Mouse (Mus musculus) intestine, embryonic 15.5 days (tissue): Measurements from ENCODE around the gene Synj2. TPM values are rescaled to one million over a fixed set of nuclear protein-coding genes. Genes with fewer than 3 reads are reported as not detected.
A peak's percentile ranks its signal among the peaks of the same experiment; 100 is the strongest.

Experiments
- ATAC-seq: fragments of 200-750 bp; cut with Nextera tagmentation; 2 replicates; pipeline ENCODE4 v1.8.0; 2017; ENCODE audit warnings: moderate TSS enrichment, moderate library complexity
- H3K27ac ChIP-seq: fragments of 300-500 bp; sonication (generic); 2 replicates; pipeline ENCODE4 v1.5.1; 2015; ENCODE audit warnings: mild to moderate bottlenecking, inconsistent platforms
- H3K27me3 ChIP-seq: fragments of 300-500 bp; sonication (generic); replicated peaks from 2 replicates; pipeline ENCODE4 v1.6.1; 2015; ENCODE audit warnings: inconsistent platforms
- H3K36me3 ChIP-seq: fragments of 300-500 bp; sonication (generic); 2 replicates; pipeline ENCODE4 v1.6.1; 2015; ENCODE audit warnings: inconsistent platforms
- H3K4me1 ChIP-seq: fragments of 300-500 bp; sonication (generic); replicated peaks from 2 replicates; pipeline ENCODE4 v1.6.1; 2015; ENCODE audit warnings: inconsistent platforms
- H3K4me2 ChIP-seq: fragments of 300-500 bp; sonication (generic); replicated peaks from 2 replicates; pipeline ENCODE4 v1.6.1; 2015; ENCODE audit warnings: mild to moderate bottlenecking, inconsistent platforms
- H3K4me3 ChIP-seq: fragments of 300-500 bp; sonication (generic); replicated peaks from 2 replicates; pipeline ENCODE4 v1.5.1; 2015; ENCODE audit warnings: inconsistent platforms
- H3K9ac ChIP-seq: fragments of 300-500 bp; sonication (generic); 2 replicates; pipeline ENCODE4 v1.6.1; 2015; ENCODE audit warnings: inconsistent platforms
- H3K9me3 ChIP-seq: fragments of 300-500 bp; sonication (generic); 2 replicates; pipeline ENCODE4 v1.6.1; 2016; ENCODE audit warnings: inconsistent platforms
- WGBS: fragments of 180-500 bp; shearing (Covaris S2); methylation state at CpG from one replicate; pipeline ENCODE4 v1.1.7; 2015; 5-methylcytosine and 5-hydroxymethylcytosine counted together
- polyA plus RNA-seq: library from polyadenylated mRNA; unstranded; fragments of >200 nt; fragmentation: Nextera tagmentation; extraction: Ambion mirVana; gene quantifications from 2 replicates; pipeline ENCODE4 v1.2.1, GENCODE M21; 2015

Synj2 gene
- polyA plus RNA-seq, 1 experiment from 2014 or later, result 4.8 TPM

DNA sequence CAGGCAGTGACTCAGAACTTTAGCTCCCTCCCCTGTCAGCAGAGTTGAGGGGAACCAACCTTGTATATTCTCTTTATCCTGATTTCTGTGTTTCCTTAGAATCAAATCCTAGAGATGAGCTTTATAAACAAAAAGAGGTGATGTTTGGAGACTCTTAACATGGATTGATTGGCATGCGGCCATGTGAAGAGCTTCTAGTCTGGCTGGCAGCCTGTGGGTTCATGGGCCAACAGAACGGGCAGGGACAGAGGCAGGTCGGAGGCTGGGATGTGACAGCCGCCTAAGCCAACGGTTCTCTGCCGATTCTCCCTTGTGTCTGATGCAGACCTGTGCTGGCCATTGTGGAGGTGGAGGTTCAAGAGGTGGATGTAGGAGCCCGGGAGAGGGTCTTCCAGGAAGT lies 84.8 kb downstream of the Synj2 start:
- Histone ChIP-seq H3K4me3 (no peak overlapping the region), H3K27ac (no peak overlapping the region), H3K9me3 (no peaks in the 10 kb centered on the region), H3K36me3 (peaks cover 24% of the 10 kb centered on the region), H3K9ac (no peak overlapping the region), H3K4me2 (no peak overlapping the region), H3K4me1 (no peaks in the 10 kb centered on the region), H3K27me3 (no peaks in the 10 kb centered on the region)
- WGBS, result 91% methylated on average over 7 of the region's 7 CpGs
- no peak for ATAC-seq

GRCm38 (mm10) chr17:6035661-6036060 lies 94.6 kb downstream of the Synj2 start:
- 68% methylated on average over 8 of the region's 8 CpGs for WGBS
- no peak overlapping the region for H3K27ac ChIP-seq
- no peak for ATAC-seq
- H3K9ac ChIP-seq, result no peak overlapping the region
- H3K4me2 ChIP-seq, result no peak overlapping the region
- H3K9me3 ChIP-seq, result no peaks in the 10 kb centered on the region
- no peaks in the 10 kb centered on the region for H3K27me3 ChIP-seq
- H3K4me3 ChIP-seq, result no peak overlapping the region
- no peaks in the 10 kb centered on the region for H3K4me1 ChIP-seq
- H3K36me3 ChIP-seq, result peaks cover 16% of the 10 kb centered on the region; the same call in 1 of the 2 replicates

DNA sequence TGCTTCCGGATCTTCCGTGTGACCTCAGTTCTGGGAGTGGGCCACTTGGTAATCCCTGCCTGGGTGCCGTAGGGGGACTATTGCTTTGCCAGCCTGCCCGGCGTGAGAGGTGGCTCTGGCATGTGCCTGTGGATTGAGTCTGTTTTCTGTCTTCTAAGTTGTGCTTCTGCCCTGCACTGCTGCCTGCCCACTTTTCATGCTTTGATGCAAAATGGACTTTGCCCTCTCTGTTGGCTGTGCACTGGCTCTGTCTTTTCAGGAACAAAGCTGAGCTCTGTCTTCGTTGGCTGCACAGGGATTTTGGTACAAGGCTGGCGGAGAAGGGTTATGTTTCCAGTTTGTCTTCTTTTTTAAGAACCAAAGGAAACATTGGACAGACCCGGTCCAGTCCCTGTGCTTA lies 95.4 kb downstream of the Synj2 start:
- H3K27me3 ChIP-seq, result no peaks in the 10 kb centered on the region
- no peak overlapping the region for H3K9ac ChIP-seq
- H3K36me3 ChIP-seq, result peaks cover 16% of the 10 kb centered on the region; the same call in 1 of the 2 replicates
- no peak overlapping the region for H3K4me3 ChIP-seq
- 68% methylated on average over 8 of the region's 8 CpGs for WGBS
- H3K9me3 ChIP-seq, result no peaks in the 10 kb centered on the region
- ATAC-seq, result peak; percentile 87
- no peak overlapping the region for H3K4me2 ChIP-seq
- no peak overlapping the region for H3K27ac ChIP-seq
- H3K4me1 ChIP-seq, result no peaks in the 10 kb centered on the region

DNA sequence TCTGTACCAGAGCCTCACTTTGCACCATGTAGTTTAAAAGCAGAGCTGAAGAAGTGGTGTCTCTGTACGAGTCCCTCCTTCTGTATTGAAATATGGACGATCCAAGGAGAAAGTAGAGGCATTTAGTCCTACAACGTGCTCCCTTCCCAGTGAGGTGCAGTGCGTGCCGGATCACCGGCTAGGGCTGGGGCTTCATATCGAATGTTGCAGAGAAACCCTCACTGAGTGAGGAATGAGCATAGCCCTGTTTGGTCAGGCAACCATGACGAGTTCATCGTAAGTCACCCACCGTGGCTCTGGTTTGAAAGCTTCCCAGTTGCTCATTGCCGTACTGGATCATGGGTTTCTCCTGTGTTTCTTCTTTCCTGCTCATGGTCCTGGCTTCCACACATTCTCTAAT lies 95.8 kb downstream of the Synj2 start:
- Histone ChIP-seq H3K4me2 (no peak overlapping the region), H3K36me3 (peaks cover 16% of the 10 kb centered on the region; the same call in 1 of the 2 replicates), H3K27me3 (no peaks in the 10 kb centered on the region), H3K4me3 (no peak overlapping the region), H3K27ac (no peak overlapping the region), H3K9ac (no peak overlapping the region), H3K4me1 (no peaks in the 10 kb centered on the region), H3K9me3 (no peaks in the 10 kb centered on the region)
- WGBS, result 87% methylated on average over 11 of the region's 11 CpGs
- ATAC-seq, result no peak; the same call in none of the 2 replicates

DNA sequence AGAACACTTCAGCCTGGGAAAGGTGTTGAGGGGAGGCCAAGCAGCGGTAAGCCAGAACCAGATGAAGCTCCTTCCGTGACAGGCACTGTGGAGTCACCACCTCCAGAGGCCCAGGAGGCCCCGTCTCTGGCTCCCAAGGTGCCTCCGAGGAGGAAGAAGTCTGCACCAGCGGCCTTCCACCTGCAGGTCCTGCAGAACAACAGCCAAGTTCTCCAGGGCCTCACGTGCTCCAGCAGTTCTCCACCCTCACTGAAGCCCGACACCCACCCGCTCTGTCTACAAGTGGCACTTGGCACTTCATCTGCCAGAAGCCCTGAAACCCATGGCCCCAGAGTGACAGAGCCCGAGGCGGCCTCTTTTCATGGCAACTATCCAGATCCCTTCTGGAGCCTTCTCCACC lies 96.4 kb downstream of the Synj2 start:
- ATAC-seq, result peak; percentile 51
- Histone ChIP-seq H3K27ac (no peak overlapping the region), H3K9ac (no peak overlapping the region), H3K36me3 (peaks cover 16% of the 10 kb centered on the region; the same call in 1 of the 2 replicates), H3K9me3 (no peaks in the 10 kb centered on the region), H3K4me3 (no peak overlapping the region), H3K27me3 (no peaks in the 10 kb centered on the region), H3K4me1 (no peaks in the 10 kb centered on the region), H3K4me2 (no peak overlapping the region)
- 83% methylated on average over 10 of the region's 10 CpGs for WGBS

DNA sequence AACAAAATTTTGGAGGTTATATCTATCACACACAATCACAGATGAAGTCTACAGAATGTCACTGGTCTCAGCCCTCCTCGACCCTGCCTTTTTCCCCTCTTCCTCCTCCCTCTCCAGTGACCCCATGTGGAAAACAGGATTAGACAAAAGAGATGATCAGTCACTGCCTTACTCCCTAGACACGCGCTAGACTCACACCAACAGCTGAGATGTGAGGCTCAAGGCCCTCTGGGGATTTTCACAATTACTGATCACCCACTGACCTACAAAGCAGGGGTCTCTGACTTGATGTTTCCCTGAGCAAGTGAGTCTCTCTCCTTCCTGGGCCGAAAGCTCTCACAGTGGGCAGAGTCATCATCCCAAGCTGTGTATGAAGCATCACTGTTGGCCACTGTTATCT lies 111.7 kb downstream of the Synj2 start:
- H3K27ac ChIP-seq, result no peak overlapping the region
- H3K4me1 ChIP-seq, result no peaks in the 10 kb centered on the region
- no peaks in the 10 kb centered on the region for H3K27me3 ChIP-seq
- H3K9ac ChIP-seq, result no peak overlapping the region
- H3K4me2 ChIP-seq, result no peak overlapping the region
- no peak for ATAC-seq
- H3K4me3 ChIP-seq, result no peak overlapping the region
- no peaks in the 10 kb centered on the region for H3K9me3 ChIP-seq
- WGBS, result 76% methylated on average over 4 of the region's 4 CpGs
- H3K36me3 ChIP-seq, result 0 out of 2 replicates have a peak, but pooled peaks cover 3% of the 10 kb centered on the region

- Histone ChIP-seq H3K27ac (no peak overlapping the region), H3K4me3 (no peak overlapping the region), H3K27me3 (no peaks in the 10 kb centered on the region), H3K4me1 (no peaks in the 10 kb centered on the region), H3K36me3 (no peaks in the 10 kb centered on the region), H3K9ac (no peak overlapping the region), H3K4me2 (no peak overlapping the region), H3K9me3 (no peaks in the 10 kb centered on the region)
- no peak for ATAC-seq
- 26% methylated on average over 5 of the region's 5 CpGs for WGBS
Observed at GRCm38 (mm10) chr17:6054934-6055355, 113.9 kb downstream of the Synj2 start.

GRCm38 (mm10) chr17:6062793-6063192 lies 121.7 kb downstream of the Synj2 start:
- Histone ChIP-seq H3K36me3 (0 out of 2 replicates have a peak, but pooled peaks cover 5% of the 10 kb centered on the region), H3K27ac (no peak overlapping the region), H3K27me3 (no peaks in the 10 kb centered on the region), H3K4me2 (no peak overlapping the region), H3K9ac (no peak overlapping the region), H3K4me1 (no peaks in the 10 kb centered on the region), H3K9me3 (no peaks in the 10 kb centered on the region), H3K4me3 (no peak overlapping the region)
- WGBS, result 87% methylated on average over 8 of the region's 8 CpGs
- no peak for ATAC-seq

DNA sequence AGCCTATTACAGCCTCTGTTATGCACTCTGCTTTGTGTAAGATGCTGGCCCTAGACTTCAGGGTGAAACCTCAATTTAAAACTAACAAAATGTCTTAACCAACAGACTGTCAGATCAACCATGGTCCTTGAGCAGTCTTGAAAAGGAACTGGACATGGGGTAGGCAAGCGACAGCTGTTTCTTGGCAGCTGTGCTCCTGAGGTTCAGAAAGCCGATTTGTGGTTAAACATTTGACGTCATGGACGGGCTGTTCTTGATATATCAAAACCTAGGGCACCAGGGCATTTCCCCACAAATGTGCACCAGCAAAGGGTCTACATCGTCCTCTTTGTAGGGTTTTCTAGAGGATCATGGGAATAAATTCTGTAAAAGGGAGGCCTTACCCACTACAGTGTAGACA lies 122.5 kb downstream of the Synj2 start:
- Histone ChIP-seq H3K9me3 (no peaks in the 10 kb centered on the region), H3K27ac (no peak overlapping the region), H3K36me3 (0 out of 2 replicates have a peak, but pooled peaks cover 5% of the 10 kb centered on the region), H3K9ac (no peak overlapping the region), H3K4me3 (no peak overlapping the region), H3K4me1 (no peaks in the 10 kb centered on the region), H3K4me2 (no peak overlapping the region), H3K27me3 (no peaks in the 10 kb centered on the region)
- ATAC-seq, result no peak
- 87% methylated on average over 5 of the region's 5 CpGs for WGBS

DNA sequence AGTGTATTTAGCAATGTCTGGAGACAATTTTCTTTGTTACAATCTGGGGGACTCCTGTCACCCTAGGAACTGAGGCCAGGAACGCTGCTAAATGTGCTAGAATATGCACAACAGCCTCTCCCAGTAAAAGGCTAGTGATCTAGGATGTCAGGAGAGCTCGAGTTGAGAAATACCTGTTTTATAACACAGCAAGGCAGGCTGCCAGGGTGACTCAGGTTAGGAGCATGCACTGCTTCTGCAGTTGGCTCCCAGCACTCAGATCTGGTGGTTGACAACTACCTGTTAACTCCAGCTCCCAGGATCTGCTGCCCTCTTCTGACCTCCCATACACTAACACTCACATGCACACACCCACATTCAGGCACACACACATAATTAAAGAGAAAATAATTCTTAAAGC lies 124.9 kb downstream of the Synj2 start:
- H3K9ac ChIP-seq, result no peak overlapping the region
- H3K36me3 ChIP-seq, result 0 out of 2 replicates have a peak, but pooled peaks cover 8% of the 10 kb centered on the region
- 91% methylated on average over 2 of the region's 2 CpGs for WGBS
- H3K27me3 ChIP-seq, result no peaks in the 10 kb centered on the region
- no peak overlapping the region for H3K27ac ChIP-seq
- no peaks in the 10 kb centered on the region for H3K9me3 ChIP-seq
- no peak overlapping the region for H3K4me2 ChIP-seq
- no peak overlapping the region for H3K4me3 ChIP-seq
- no peaks in the 10 kb centered on the region for H3K4me1 ChIP-seq
- no peak for ATAC-seq

GRCm38 (mm10) chr17:6067613-6068012 lies 126.5 kb downstream of the Synj2 start:
- no peaks in the 10 kb centered on the region for H3K4me1 ChIP-seq
- H3K4me2 ChIP-seq, result no peak overlapping the region
- 0 out of 2 replicates have a peak, but pooled peaks cover 8% of the 10 kb centered on the region for H3K36me3 ChIP-seq
- H3K27me3 ChIP-seq, result no peaks in the 10 kb centered on the region
- H3K9me3 ChIP-seq, result no peaks in the 10 kb centered on the region
- no peak for ATAC-seq
- no peak overlapping the region for H3K27ac ChIP-seq
- H3K4me3 ChIP-seq, result no peak overlapping the region
- H3K9ac ChIP-seq, result no peak overlapping the region
- WGBS, result 96% methylated on average over 7 of the region's 7 CpGs

DNA sequence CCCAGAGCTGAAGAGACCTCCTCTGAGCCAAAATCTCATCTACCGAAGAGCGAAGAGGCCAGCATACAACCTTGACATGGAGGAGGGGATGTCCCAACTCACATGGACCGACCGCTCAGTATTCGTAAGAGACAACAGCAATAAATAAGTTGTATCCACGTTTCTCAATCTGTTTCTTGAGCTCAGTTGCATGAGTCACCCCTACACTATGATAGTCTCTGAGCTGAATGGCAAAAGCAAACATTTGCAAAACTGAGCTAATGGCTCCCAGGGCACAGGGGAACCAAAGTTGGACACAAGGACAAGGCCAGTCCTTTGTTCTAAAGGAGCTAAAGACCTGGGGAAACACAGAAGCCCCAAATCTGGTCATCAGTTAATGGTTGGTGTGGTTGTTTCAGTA lies 128.8 kb downstream of the Synj2 start:
- Histone ChIP-seq H3K27me3 (no peaks in the 10 kb centered on the region), H3K9me3 (no peaks in the 10 kb centered on the region), H3K4me3 (no peak overlapping the region), H3K4me1 (no peaks in the 10 kb centered on the region), H3K27ac (no peak overlapping the region), H3K36me3 (0 out of 2 replicates have a peak, but pooled peaks cover 4% of the 10 kb centered on the region), H3K4me2 (no peak overlapping the region), H3K9ac (no peak overlapping the region)
- ATAC-seq, result no peak
- 89% methylated on average over 6 of the region's 6 CpGs for WGBS

- H3K4me3 ChIP-seq, result no peak overlapping the region
- H3K9ac ChIP-seq, result no peak overlapping the region
- H3K9me3 ChIP-seq, result no peaks in the 10 kb centered on the region
- 0 out of 2 replicates have a peak, but pooled peaks cover 3% of the 10 kb centered on the region for H3K36me3 ChIP-seq
- WGBS, result 32% methylated on average over 7 of the region's 7 CpGs
- no peak overlapping the region for H3K4me2 ChIP-seq
- H3K27me3 ChIP-seq, result no peaks in the 10 kb centered on the region
- no peaks in the 10 kb centered on the region for H3K4me1 ChIP-seq
- ATAC-seq, result peak; percentile 47
- H3K27ac ChIP-seq, result no peak overlapping the region
Observed at GRCm38 (mm10) chr17:6073405-6073804, 132.3 kb downstream of the Synj2 start.
